Mouse (Mus musculus): ENCODE results near the gene Kbtbd6. TPM values are rescaled to one million over a fixed set of nuclear protein-coding genes. Genes with fewer than 3 reads are reported as not detected.
"Not testable (repeated sequence)": the region's sequence is repeated elsewhere in the genome, so short reads cannot be mapped to it uniquely, and the experiment has no call there.

Gene Kbtbd6
- polyA plus RNA-seq, 1 experiment from 2014 or later, result 2.5 TPM

GRCm38 (mm10) chr14:79434068-79434467 is 17.6 kb upstream of the Kbtbd6 start:
- 68% methylated on average over 1 of the region's 1 CpGs for WGBS (ENCODE audit: insufficient replicate concordance)
- ATAC-seq (ENCODE audit: low read depth), result no peak
- H3K9me3 ChIP-seq (replicated peaks; ENCODE audit: control insufficient read depth, low read length), result no peaks in the 10 kb centered on the region

GRCm38 (mm10) chr14:79440655-79441054 is 11.0 kb upstream of the Kbtbd6 start:
- H3K9ac ChIP-seq (ENCODE audit: low read depth, low read length), result no peak overlapping the region
- no peak overlapping the region for H3K4me3 ChIP-seq (ENCODE audit: low read depth, low read length)
- no peak overlapping the region for H3K4me2 ChIP-seq (ENCODE audit: low read depth, low read length)
- WGBS (ENCODE audit: insufficient replicate concordance), result 57% methylated on average over 2 of the region's 2 CpGs
- H3K4me1 ChIP-seq (ENCODE audit: control insufficient read depth, low read depth, low read length), result peaks cover 4% of the 10 kb centered on the region; the same call in 1 of the 2 replicates
- no peak overlapping the region for H3K27ac ChIP-seq (ENCODE audit: low read length)
- peak; percentile 53; the same call in 1 of the 2 replicates for ATAC-seq (ENCODE audit: low read depth)
- H3K36me3 ChIP-seq (ENCODE audit: control insufficient read depth, insufficient read depth), result no peaks in the 10 kb centered on the region
- H3K9me3 ChIP-seq (replicated peaks; ENCODE audit: control insufficient read depth, low read length), result no peaks in the 10 kb centered on the region
- no peaks in the 10 kb centered on the region for H3K27me3 ChIP-seq (ENCODE audit: control insufficient read depth, insufficient read depth, low read depth, low read length)

More at GRCm38 (mm10) chr14:79434068-79434467, 17.6 kb upstream of the Kbtbd6 start:
- H3K4me1 ChIP-seq (ENCODE audit: control insufficient read depth, low read depth, low read length), result no peaks in the 10 kb centered on the region
- no peak overlapping the region for H3K27ac ChIP-seq (ENCODE audit: low read length)
- H3K27me3 ChIP-seq (ENCODE audit: control insufficient read depth, insufficient read depth, low read depth, low read length), result no peaks in the 10 kb centered on the region
- no peaks in the 10 kb centered on the region for H3K36me3 ChIP-seq (ENCODE audit: control insufficient read depth, insufficient read depth)
- no peak overlapping the region for H3K4me3 ChIP-seq (ENCODE audit: low read depth, low read length)
- H3K9ac ChIP-seq (ENCODE audit: low read depth, low read length), result no peak overlapping the region
- H3K4me2 ChIP-seq (ENCODE audit: low read depth, low read length), result no peak overlapping the region

DNA sequence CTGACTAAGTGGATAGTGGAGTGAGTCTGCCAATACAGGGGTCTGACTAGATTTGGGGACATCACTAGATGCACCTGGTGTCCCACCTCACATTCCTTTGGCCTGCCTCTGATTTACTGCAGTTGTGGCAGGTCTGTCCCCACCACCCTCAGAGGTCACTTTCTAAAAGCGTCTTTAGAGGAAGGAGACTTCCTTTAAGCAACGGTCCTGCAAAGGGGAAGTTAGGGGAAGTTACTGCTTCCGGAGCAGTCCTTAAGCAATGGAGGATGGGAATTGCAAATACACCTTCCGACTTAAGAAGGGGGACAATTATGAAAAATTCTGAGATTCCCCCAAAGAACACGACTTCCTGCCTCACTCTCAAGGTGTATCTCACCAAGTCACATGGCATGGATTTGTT is 10.2 kb upstream of the Kbtbd6 start:
- H3K4me2 ChIP-seq (ENCODE audit: low read depth, low read length), result no peak overlapping the region
- WGBS (ENCODE audit: insufficient replicate concordance), result 31% methylated on average over 5 of the region's 5 CpGs
- no peaks in the 10 kb centered on the region for H3K27me3 ChIP-seq (ENCODE audit: control insufficient read depth, insufficient read depth, low read depth, low read length)
- H3K36me3 ChIP-seq (ENCODE audit: control insufficient read depth, insufficient read depth), result no peaks in the 10 kb centered on the region
- ATAC-seq (ENCODE audit: low read depth), result no peak
- no peak overlapping the region for H3K27ac ChIP-seq (ENCODE audit: low read length)
- no peak overlapping the region for H3K9ac ChIP-seq (ENCODE audit: low read depth, low read length)
- H3K4me1 ChIP-seq (ENCODE audit: control insufficient read depth, low read depth, low read length), result peaks cover 4% of the 10 kb centered on the region; the same call in 1 of the 2 replicates
- no peaks in the 10 kb centered on the region for H3K9me3 ChIP-seq (replicated peaks; ENCODE audit: control insufficient read depth, low read length)
- H3K4me3 ChIP-seq (ENCODE audit: low read depth, low read length), result no peak overlapping the region

- no peaks in the 10 kb centered on the region for H3K27me3 ChIP-seq (ENCODE audit: control insufficient read depth, insufficient read depth, low read depth, low read length)
- no peaks in the 10 kb centered on the region for H3K36me3 ChIP-seq (ENCODE audit: control insufficient read depth, insufficient read depth)
- no peak overlapping the region for H3K9ac ChIP-seq (ENCODE audit: low read depth, low read length)
- no peak overlapping the region for H3K27ac ChIP-seq (ENCODE audit: low read length)
- peaks cover 4% of the 10 kb centered on the region; the same call in 1 of the 2 replicates for H3K4me1 ChIP-seq (ENCODE audit: control insufficient read depth, low read depth, low read length)
- no peak overlapping the region for H3K4me3 ChIP-seq (ENCODE audit: low read depth, low read length)
- no peak for ATAC-seq (ENCODE audit: low read depth)
- H3K9me3 ChIP-seq (replicated peaks; ENCODE audit: control insufficient read depth, low read length), result no peaks in the 10 kb centered on the region
- 69% methylated on average over 9 of the region's 9 CpGs for WGBS (ENCODE audit: insufficient replicate concordance)
- H3K4me2 ChIP-seq (ENCODE audit: low read depth, low read length), result no peak overlapping the region
Observed at GRCm38 (mm10) chr14:79444601-79445000, 7.0 kb upstream of the Kbtbd6 start.

DNA sequence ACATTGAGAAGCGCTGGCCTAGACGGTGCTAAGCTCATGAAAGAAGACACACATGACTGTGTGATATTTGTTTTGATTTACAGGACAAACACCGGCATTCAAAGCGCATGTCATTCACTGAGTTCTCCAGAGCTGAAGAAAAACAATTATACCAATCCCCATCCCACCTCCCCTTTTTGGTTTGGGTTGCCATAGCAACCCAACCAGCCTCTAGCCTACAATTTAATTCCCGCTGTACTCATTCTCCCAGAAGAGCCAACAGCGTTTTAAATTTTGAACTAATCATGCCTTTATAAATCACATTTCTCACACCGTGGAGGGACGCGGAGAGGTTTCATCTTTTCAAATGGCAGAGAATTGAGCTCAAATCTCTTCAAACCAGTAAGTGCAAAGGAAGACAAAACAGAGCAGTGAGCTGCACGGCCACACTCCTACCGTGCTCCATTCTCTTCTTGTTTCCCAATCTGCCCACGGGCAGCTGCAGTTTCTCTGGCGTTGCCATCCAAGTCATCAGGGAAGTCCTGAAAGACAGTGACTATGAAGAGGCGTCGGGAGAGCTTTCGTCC is 6.5 kb upstream of the Kbtbd6 start:
- no peak overlapping the region for H3K9ac ChIP-seq (ENCODE audit: low read depth, low read length)
- no peak overlapping the region for H3K27ac ChIP-seq (ENCODE audit: low read length)
- no peak for ATAC-seq (ENCODE audit: low read depth)
- no peaks in the 10 kb centered on the region for H3K9me3 ChIP-seq (replicated peaks; ENCODE audit: control insufficient read depth, low read length)
- WGBS (ENCODE audit: insufficient replicate concordance), result 74% methylated on average over 16 of the region's 16 CpGs
- no peaks in the 10 kb centered on the region for H3K36me3 ChIP-seq (ENCODE audit: control insufficient read depth, insufficient read depth)
- 0 out of 2 replicates have a peak overlapping the region, but pooled peaks have one; percentile 0 for H3K4me2 ChIP-seq (ENCODE audit: low read depth, low read length)
- H3K27me3 ChIP-seq (ENCODE audit: control insufficient read depth, insufficient read depth, low read depth, low read length), result no peaks in the 10 kb centered on the region
- H3K4me3 ChIP-seq (ENCODE audit: low read depth, low read length), result no peak overlapping the region
- peaks cover 4% of the 10 kb centered on the region; the same call in 1 of the 2 replicates for H3K4me1 ChIP-seq (ENCODE audit: control insufficient read depth, low read depth, low read length)

DNA sequence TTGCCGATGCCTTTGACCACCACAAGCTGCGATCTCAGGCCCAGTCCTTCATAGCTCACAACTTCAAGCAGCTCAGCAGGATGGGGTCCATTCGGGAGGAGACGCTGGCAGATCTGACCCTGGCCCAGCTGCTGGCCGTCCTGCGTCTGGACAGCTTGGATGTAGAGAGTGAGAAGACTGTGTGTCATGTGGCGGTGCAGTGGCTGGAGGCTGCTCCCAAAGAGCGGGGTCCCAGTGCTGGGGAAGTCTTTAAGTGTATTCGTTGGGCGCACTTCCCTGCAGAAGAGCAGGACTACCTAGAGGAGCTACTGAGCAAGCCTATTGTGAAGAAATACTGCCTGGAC is 928 bp downstream of the Kbtbd6 start:
- H3K27ac ChIP-seq (ENCODE audit: low read length); H3K36me3 ChIP-seq (ENCODE audit: control insufficient read depth, insufficient read depth); H3K9ac ChIP-seq (ENCODE audit: low read depth, low read length); H3K27me3 ChIP-seq (ENCODE audit: control insufficient read depth, insufficient read depth, low read depth, low read length); H3K4me1 ChIP-seq (ENCODE audit: control insufficient read depth, low read depth, low read length); ATAC-seq (ENCODE audit: low read depth); H3K9me3 ChIP-seq (replicated peaks; ENCODE audit: control insufficient read depth, low read length): not testable (repeated sequence)
- Histone ChIP-seq H3K4me3 (ENCODE audit: low read depth, low read length) (peak overlapping the region; percentile 21; the same call in 1 of the 2 replicates), H3K4me2 (ENCODE audit: low read depth, low read length) (peak overlapping the region; percentile 32)
- WGBS (ENCODE audit: insufficient replicate concordance), result 97% methylated on average over 5 of the region's 10 CpGs

- H3K9me3 ChIP-seq (replicated peaks; ENCODE audit: control insufficient read depth, low read length), result no peaks in the 10 kb centered on the region
- no peaks in the 10 kb centered on the region for H3K27me3 ChIP-seq (ENCODE audit: control insufficient read depth, insufficient read depth, low read depth, low read length)
- peaks cover 27% of the 10 kb centered on the region for H3K36me3 ChIP-seq (ENCODE audit: control insufficient read depth, insufficient read depth)
- H3K4me3 ChIP-seq (ENCODE audit: low read depth, low read length), result no peak overlapping the region
- no peaks in the 10 kb centered on the region for H3K4me1 ChIP-seq (ENCODE audit: control insufficient read depth, low read depth, low read length)
- no peak for ATAC-seq (ENCODE audit: low read depth)
- no peak overlapping the region for H3K4me2 ChIP-seq (ENCODE audit: low read depth, low read length)
- no peak overlapping the region for H3K9ac ChIP-seq (ENCODE audit: low read depth, low read length)
- 77% methylated on average over 1 of the region's 1 CpGs for WGBS (ENCODE audit: insufficient replicate concordance)
- no peak overlapping the region for H3K27ac ChIP-seq (ENCODE audit: low read length)
Observed at GRCm38 (mm10) chr14:79460401-79460800, 8.8 kb downstream of the Kbtbd6 start.

DNA sequence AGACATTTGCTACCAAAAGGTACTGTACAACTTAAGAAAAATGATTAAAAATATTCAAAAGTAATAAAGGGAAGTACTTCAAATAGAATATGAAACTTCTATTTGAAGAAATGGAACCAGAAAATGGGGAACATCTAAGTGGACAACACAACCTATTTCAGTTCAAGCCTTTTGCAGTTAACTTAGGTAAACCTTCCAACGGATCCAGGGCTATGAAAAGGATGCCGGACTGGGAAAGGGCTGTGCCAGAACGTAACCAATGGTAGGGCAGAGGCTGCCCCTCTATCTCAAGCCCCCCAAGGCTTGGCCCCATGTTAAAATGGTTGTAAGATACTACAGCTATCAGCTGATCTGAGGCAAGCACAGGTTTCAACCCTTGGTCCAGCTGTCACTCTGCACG is 9.4 kb downstream of the Kbtbd6 start:
- no peak overlapping the region for H3K9ac ChIP-seq (ENCODE audit: low read depth, low read length)
- H3K9me3 ChIP-seq (replicated peaks; ENCODE audit: control insufficient read depth, low read length), result no peaks in the 10 kb centered on the region
- H3K27me3 ChIP-seq (ENCODE audit: control insufficient read depth, insufficient read depth, low read depth, low read length), result no peaks in the 10 kb centered on the region
- no peak for ATAC-seq (ENCODE audit: low read depth)
- peaks cover 31% of the 10 kb centered on the region for H3K36me3 ChIP-seq (ENCODE audit: control insufficient read depth, insufficient read depth)
- WGBS (ENCODE audit: insufficient replicate concordance), result 84% methylated on average over 4 of the region's 4 CpGs
- H3K4me3 ChIP-seq (ENCODE audit: low read depth, low read length), result no peak overlapping the region
- no peak overlapping the region for H3K27ac ChIP-seq (ENCODE audit: low read length)
- H3K4me1 ChIP-seq (ENCODE audit: control insufficient read depth, low read depth, low read length), result no peaks in the 10 kb centered on the region
- H3K4me2 ChIP-seq (ENCODE audit: low read depth, low read length), result no peak overlapping the region

- Histone ChIP-seq H3K4me3 (ENCODE audit: low read depth, low read length) (no peak overlapping the region), H3K36me3 (ENCODE audit: control insufficient read depth, insufficient read depth) (peaks cover 62% of the 10 kb centered on the region), H3K4me1 (ENCODE audit: control insufficient read depth, low read depth, low read length) (no peaks in the 10 kb centered on the region), H3K4me2 (ENCODE audit: low read depth, low read length) (no peak overlapping the region), H3K9me3 (replicated peaks; ENCODE audit: control insufficient read depth, low read length) (no peaks in the 10 kb centered on the region), H3K27me3 (ENCODE audit: control insufficient read depth, insufficient read depth, low read depth, low read length) (no peaks in the 10 kb centered on the region), H3K9ac (ENCODE audit: low read depth, low read length) (no peak overlapping the region), H3K27ac (ENCODE audit: low read length) (no peak overlapping the region)
- 72% methylated on average over 1 of the region's 1 CpGs for WGBS (ENCODE audit: insufficient replicate concordance)
- no peak for ATAC-seq (ENCODE audit: low read depth)
Observed at GRCm38 (mm10) chr14:79465623-79466022, 14.0 kb downstream of the Kbtbd6 start.

All from liver, embryonic 16.5 days (tissue).